Mouse (Mus musculus): ENCODE results near the gene Tpp1. TPM values are rescaled to one million over a fixed set of nuclear protein-coding genes. Genes with fewer than 3 reads are reported as not detected.

The Tpp1 gene
- polyA plus RNA-seq, 1 experiment from 2014 or later: 40.3 TPM

DNA sequence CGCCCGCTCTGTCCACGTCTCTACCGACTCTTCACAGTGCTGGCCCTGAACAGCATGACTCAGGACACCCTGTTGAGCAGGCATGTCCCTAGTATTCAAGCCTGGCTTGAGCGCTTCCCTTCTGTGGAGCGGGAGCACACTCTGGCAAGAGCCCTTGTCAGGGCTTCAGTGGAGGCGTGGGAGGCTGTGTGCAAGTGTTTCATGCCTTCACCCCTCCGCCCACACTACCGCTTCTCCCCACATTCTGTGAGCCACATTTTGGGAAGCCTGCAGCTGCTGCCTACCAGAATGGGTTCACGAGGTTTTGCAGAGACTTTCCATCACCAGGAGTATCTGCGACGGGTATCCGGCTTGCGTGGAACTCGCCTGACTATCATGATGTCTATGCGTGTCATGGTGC is 48.9 kb downstream of the Tpp1 start:
- no peak for ATAC-seq (ENCODE audit: low FRiP score, low read depth)
- no peaks in the 10 kb centered on the region for H3K9me3 ChIP-seq
- H3K4me3 ChIP-seq: no peak overlapping the region
- no peak overlapping the region for H3K27ac ChIP-seq
- no peak overlapping the region for H3K9ac ChIP-seq
- no peak overlapping the region for H3K4me2 ChIP-seq (replicated peaks)
- 90% methylated on average over 16 of the region's 16 CpGs for WGBS
- no peaks in the 10 kb centered on the region for H3K27me3 ChIP-seq (replicated peaks)
- H3K4me1 ChIP-seq: no peaks in the 10 kb centered on the region
- no peaks in the 10 kb centered on the region for H3K36me3 ChIP-seq

Other genes with a start within 250 kb of the Tpp1 start
- gene Smpd1, start 197.9 kb downstream of the Tpp1 start, polyA plus RNA-seq (2016; fragmentation: Nextera tagmentation; extraction: Ambion mirVana): 53.8 and 56.6 TPM in 2 replicates
- gene Apbb1, start 170.6 kb downstream of the Tpp1 start, polyA plus RNA-seq (2016; fragmentation: Nextera tagmentation; extraction: Ambion mirVana): 185 TPM in 2 replicates
- gene Hpx, start 152.1 kb downstream of the Tpp1 start, polyA plus RNA-seq (2016; fragmentation: Nextera tagmentation; extraction: Ambion mirVana): 0.23 and 0.38 TPM in 2 replicates
- 64.4 and 74.5 TPM in 2 replicates for gene Trim3, start 118.7 kb downstream of the Tpp1 start, polyA plus RNA-seq (2016; fragmentation: Nextera tagmentation; extraction: Ambion mirVana)
- gene Timm10b, start 112.2 kb downstream of the Tpp1 start, polyA plus RNA-seq (2016; fragmentation: Nextera tagmentation; extraction: Ambion mirVana): 140 and 160 TPM in 2 replicates
- 76.9 and 77.5 TPM in 2 replicates for gene Arfip2, start 111.8 kb downstream of the Tpp1 start, polyA plus RNA-seq (2016; fragmentation: Nextera tagmentation; extraction: Ambion mirVana)
- gene Gm45799, start 111.7 kb downstream of the Tpp1 start, polyA plus RNA-seq (2016; fragmentation: Nextera tagmentation; extraction: Ambion mirVana): 15.5 and 16.6 TPM in 2 replicates
- gene Dnhd1, start 101.4 kb downstream of the Tpp1 start, polyA plus RNA-seq (2016; fragmentation: Nextera tagmentation; extraction: Ambion mirVana): 1.4 and 1.5 TPM in 2 replicates
- gene Ilk, start 15.6 kb downstream of the Tpp1 start, polyA plus RNA-seq (2016; fragmentation: Nextera tagmentation; extraction: Ambion mirVana): 220 and 230 TPM in 2 replicates
- 31.4 and 32.3 TPM in 2 replicates for gene Rrp8, start 14.8 kb downstream of the Tpp1 start, polyA plus RNA-seq (2016; fragmentation: Nextera tagmentation; extraction: Ambion mirVana)
- 165 and 171 TPM in 2 replicates for gene Taf10, start 7.9 kb downstream of the Tpp1 start, polyA plus RNA-seq (2016; fragmentation: Nextera tagmentation; extraction: Ambion mirVana)
- gene Dchs1, start 35.4 kb upstream of the Tpp1 start, polyA plus RNA-seq (2016; fragmentation: Nextera tagmentation; extraction: Ambion mirVana): 20.4 and 20.6 TPM in 2 replicates
- 219 and 238 TPM in 2 replicates for gene Mrpl17, start 58.9 kb upstream of the Tpp1 start, polyA plus RNA-seq (2016; fragmentation: Nextera tagmentation; extraction: Ambion mirVana)
- gene Gm4070, start 201.7 kb upstream of the Tpp1 start, polyA plus RNA-seq (2016; fragmentation: Nextera tagmentation; extraction: Ambion mirVana): 0.16 TPM in 1 of 2 replicates, not detected in the other